27 mouse cellular contexts compared by ENCODE assay signal in the genomic region with DNA sequence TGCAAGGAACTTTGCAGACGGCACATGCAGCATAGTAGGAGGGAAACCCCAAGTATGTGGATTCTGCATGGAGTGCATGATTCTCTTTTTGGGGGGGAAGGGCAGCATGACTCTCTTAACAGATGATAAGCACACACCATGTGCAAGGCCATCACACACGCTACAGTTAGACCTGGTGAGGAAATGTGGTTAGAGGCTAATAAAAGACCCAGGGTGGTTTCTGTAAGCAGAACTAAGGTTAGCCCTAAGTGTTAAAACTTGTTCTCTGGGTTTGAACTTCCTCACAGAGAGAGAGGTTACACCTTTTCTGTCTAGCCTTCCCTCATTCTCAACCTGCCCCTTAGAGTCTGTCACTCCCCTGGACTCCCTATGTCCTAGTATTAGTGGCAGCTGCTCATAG. TPM values are rescaled to one million over a fixed set of nuclear protein-coding genes. Genes with fewer than 3 reads are reported as not detected.
DNase-seq lines count a peak whose midpoint lies in the region; ATAC-seq and TF ChIP-seq lines count a peak whose summit lies in the region.
"Had no signal": no experiment of that assay in that cellular context is flagged by ENCODE, and none has a peak within 500 bp of the region (broad histone marks: within the 10 kb centered on the region; RNA-seq: fewer than 3 reads in every experiment).

No protein-coding gene starts in this region.

- H3K27me3 ChIP-seq in lung, embryonic 16.5 days (ENCODE audit: control insufficient read depth, insufficient read depth, low read depth, low read length): peaks cover 69% of the 10 kb centered on the region
- peaks cover 66% of the 10 kb centered on the region for H3K27me3 ChIP-seq in liver, postnatal 0 days (ENCODE audit: insufficient read depth, low read length)
- H3K27me3 ChIP-seq in splenic B cell, adult 2 months (ENCODE audit: control insufficient read depth, insufficient read depth, low read length, poor library complexity, severe bottlenecking): peaks cover 3% of the 10 kb centered on the region; the same call in 1 of the 2 replicates
- H3K27me3 ChIP-seq in hindbrain, embryonic 14.5 days (ENCODE audit: control insufficient read depth, insufficient read depth, low read length): peaks cover 95% of the 10 kb centered on the region

- no peak for DNase-seq in lung, adult 18-20 months
- no peak for DNase-seq in liver, postnatal 0 days
- DNase-seq in splenic B cell, adult 2 months (ENCODE audit: low read depth, low spot score): peak; percentile 55
- DNase-seq in hindbrain, embryonic 14.5 days (ENCODE audit: low spot score): no peak
- DNase-seq in cerebellum, adult 18-20 months: no peak
- DNase-seq: adrenal gland, postnatal 10 days; cerebellum, adult 11 months; cerebellum, postnatal 25 days; gastrocnemius, adult 2 months; heart, postnatal 10 days; layer of hippocampus, adult 9-11 months had no signal

- no peak overlapping the region for H3K9ac ChIP-seq in lung, embryonic 16.5 days (ENCODE audit: low read length)
- no peak overlapping the region for H3K9ac ChIP-seq in liver, postnatal 0 days (replicated peaks)
- H3K9ac ChIP-seq in hindbrain, embryonic 14.5 days: no peak overlapping the region
- H3K9ac ChIP-seq: forebrain, embryonic 13.5 days; kidney, embryonic 15.5 days; limb, embryonic 13.5 days; midbrain, embryonic 15.5 days; stomach, embryonic 15.5 days had no signal

- ATAC-seq in lung, embryonic 16.5 days (ENCODE audit: low read depth): no peak
- ATAC-seq in common myeloid progenitor, adult 5-6 weeks (replicated peaks; ENCODE audit: low read depth, poor library complexity, severe bottlenecking): peak; percentile 49
- ATAC-seq in liver, postnatal 0 days: no peak
- no peak for ATAC-seq in hindbrain, embryonic 14.5 days (ENCODE audit: low FRiP score)
- ATAC-seq: forebrain, embryonic 13.5 days; intestine, postnatal 0 days; midbrain, embryonic 15.5 days had no signal

- no peak overlapping the region for H3K27ac ChIP-seq in lung, embryonic 16.5 days (ENCODE audit: low read length)
- no peak overlapping the region for H3K27ac ChIP-seq in liver, postnatal 0 days (ENCODE audit: low read depth)
- no peak overlapping the region for H3K27ac ChIP-seq in hindbrain, embryonic 14.5 days
- H3K27ac ChIP-seq: forebrain, embryonic 13.5 days; gastrocnemius, adult 2 months; heart, embryonic 10.5 days; kidney, embryonic 15.5 days; limb, embryonic 13.5 days; midbrain, embryonic 15.5 days; stomach, embryonic 15.5 days had no signal

- no peaks in the 10 kb centered on the region for H3K9me3 ChIP-seq in lung, embryonic 16.5 days (ENCODE audit: control insufficient read depth, low read length)
- H3K9me3 ChIP-seq in liver, postnatal 0 days (ENCODE audit: low read length): no peaks in the 10 kb centered on the region
- H3K9me3 ChIP-seq in hindbrain, embryonic 14.5 days (ENCODE audit: control insufficient read depth, low read length): no peaks in the 10 kb centered on the region
- H3K9me3 ChIP-seq: forebrain, embryonic 13.5 days; heart, embryonic 10.5 days; kidney, embryonic 15.5 days; limb, embryonic 13.5 days; midbrain, embryonic 15.5 days; stomach, embryonic 15.5 days had no signal

- no peaks in the 10 kb centered on the region for H3K36me3 ChIP-seq in lung, embryonic 16.5 days (ENCODE audit: control insufficient read depth, insufficient read depth, low read length)
- no peaks in the 10 kb centered on the region for H3K36me3 ChIP-seq in liver, postnatal 0 days (replicated peaks; ENCODE audit: insufficient read depth, low read length)
- H3K36me3 ChIP-seq in splenic B cell, adult 2 months (ENCODE audit: control insufficient read depth, insufficient read depth, low read length, poor library complexity, severe bottlenecking): no peaks in the 10 kb centered on the region
- H3K36me3 ChIP-seq in hindbrain, embryonic 14.5 days (replicated peaks; ENCODE audit: control insufficient read depth, insufficient read depth): no peaks in the 10 kb centered on the region
- H3K36me3 ChIP-seq: heart, embryonic 10.5 days; kidney, embryonic 15.5 days; limb, embryonic 13.5 days; midbrain, embryonic 15.5 days; stomach, embryonic 15.5 days had no signal

- H3K4me1 ChIP-seq in lung, embryonic 16.5 days (replicated peaks; ENCODE audit: control insufficient read depth, insufficient read depth, low read length): peaks cover 13% of the 10 kb centered on the region
- H3K4me1 ChIP-seq in liver, postnatal 0 days (ENCODE audit: insufficient read depth): peaks cover 18% of the 10 kb centered on the region
- H3K4me1 ChIP-seq in hindbrain, embryonic 14.5 days (replicated peaks; ENCODE audit: control insufficient read depth, insufficient read depth, low read length): peaks cover 10% of the 10 kb centered on the region

- no peak overlapping the region for H3K4me3 ChIP-seq in lung, embryonic 16.5 days (ENCODE audit: low read length)
- H3K4me3 ChIP-seq in liver, postnatal 0 days (ENCODE audit: low read depth, low read length): no peak overlapping the region
- no peak overlapping the region for H3K4me3 ChIP-seq in hindbrain, embryonic 14.5 days (replicated peaks; ENCODE audit: low read length)
- H3K4me3 ChIP-seq: forebrain, embryonic 13.5 days; gastrocnemius, adult 2 months; kidney, embryonic 15.5 days; limb, embryonic 13.5 days; midbrain, embryonic 15.5 days; stomach, embryonic 15.5 days had no signal

- WGBS in lung, embryonic 16.5 days: 57% methylated on average over 2 of the region's 2 CpGs
- 20% methylated on average over 2 of the region's 2 CpGs for WGBS in liver, postnatal 0 days (ENCODE audit: insufficient replicate concordance)
- WGBS in hindbrain, embryonic 14.5 days: 70% methylated on average over 2 of the region's 2 CpGs

- 0 out of 2 replicates have a peak overlapping the region, but pooled peaks have one; percentile 18 for H3K4me2 ChIP-seq in lung, embryonic 16.5 days (ENCODE audit: low read depth, low read length)
- peak overlapping the region; percentile 27; the same call in 1 of the 2 replicates for H3K4me2 ChIP-seq in liver, postnatal 0 days (ENCODE audit: low read depth, low read length)
- H3K4me2 ChIP-seq in hindbrain, embryonic 14.5 days (replicated peaks): no peak overlapping the region
- H3K4me2 ChIP-seq: forebrain, embryonic 13.5 days; kidney, embryonic 15.5 days; limb, embryonic 13.5 days; midbrain, embryonic 15.5 days; stomach, embryonic 15.5 days had no signal

- no peak for TF ChIP-seq CTCF in liver, postnatal 0 days (IDR thresholded peaks at IDR 0.05; ENCODE audit: low read depth)

- TF ChIP-seq EP300 in liver, postnatal 0 days (IDR thresholded peaks at IDR 0.05; ENCODE audit: low read depth): no peak

RNA-seq across cellular contexts. Expression of gene Prss16, which starts 8.2 kb away (rescaled TPM):
- polyA plus RNA-seq in lung, embryonic 16.5 days (2015; fragmentation: Nextera tagmentation; extraction: Ambion mirVana): 10.0 and 26.0 TPM in 2 replicates
- total RNA-seq in common myeloid progenitor, adult 5-6 weeks (2017): 0.73 and 5.5 TPM in 2 replicates
- 0.92 and 1.1 TPM in 2 replicates for polyA plus RNA-seq in liver, postnatal 0 days (2015; fragmentation: Nextera tagmentation; extraction: Ambion mirVana)
- not detected in 2 replicates for polyA plus RNA-seq in hindbrain, embryonic 14.5 days (2014; fragmentation: Nextera tagmentation; extraction: Ambion mirVana)
- total RNA-seq: adrenal gland, postnatal 10 days; gastrocnemius, adult 2 months; heart, postnatal 10 days had no signal
- polyA plus RNA-seq: forebrain, embryonic 13.5 days; midbrain, embryonic 15.5 days; neural tube, embryonic 14.5 days had no signal

RNA-seq across cellular contexts. Expression of gene Pom121l2, which starts 20.4 kb away (rescaled TPM):
- 0.16 and 0.18 TPM in 2 replicates for polyA plus RNA-seq in lung, embryonic 16.5 days (2015; fragmentation: Nextera tagmentation; extraction: Ambion mirVana)
- not detected in 2 replicates for total RNA-seq in common myeloid progenitor, adult 5-6 weeks (2017)
- not detected in 2 replicates for polyA plus RNA-seq in liver, postnatal 0 days (2015; fragmentation: Nextera tagmentation; extraction: Ambion mirVana)
- not detected in 2 replicates for polyA plus RNA-seq in hindbrain, embryonic 14.5 days (2014; fragmentation: Nextera tagmentation; extraction: Ambion mirVana)
- total RNA-seq: adrenal gland, postnatal 10 days; gastrocnemius, adult 2 months; heart, postnatal 10 days; left cerebral cortex, adult 18-20 months; left cerebral cortex, postnatal 25 days; megakaryocyte-erythroid progenitor cell, adult 5-6 weeks had no signal
- polyA plus RNA-seq: C2C12; forebrain, embryonic 13.5 days; frontal cortex, adult 2 months; intestine, postnatal 0 days; lung, postnatal 0 days; midbrain, embryonic 15.5 days; neural tube, embryonic 14.5 days had no signal

RNA-seq across cellular contexts. Expression of gene Hist1h2ah, which starts 34.0 kb away (rescaled TPM):
- 2.3 and 15.3 TPM in 2 replicates for polyA plus RNA-seq in lung, embryonic 16.5 days (2015; fragmentation: Nextera tagmentation; extraction: Ambion mirVana)
- total RNA-seq in common myeloid progenitor, adult 5-6 weeks (2017): 208 and 989 TPM in 2 replicates
- 8.6 and 9.9 TPM in 2 replicates for polyA plus RNA-seq in liver, postnatal 0 days (2015; fragmentation: Nextera tagmentation; extraction: Ambion mirVana)
- polyA plus RNA-seq in hindbrain, embryonic 14.5 days (2014; fragmentation: Nextera tagmentation; extraction: Ambion mirVana): 8.0 TPM in 1 of 2 replicates, not detected in the other
- polyA plus RNA-seq: frontal cortex, adult 2 months; midbrain, embryonic 15.5 days; neural tube, embryonic 14.5 days had no signal

RNA-seq across cellular contexts. Expression of gene Hist1h2bk, which starts 34.3 kb away (rescaled TPM):
- polyA plus RNA-seq in lung, embryonic 16.5 days (2015; fragmentation: Nextera tagmentation; extraction: Ambion mirVana): 6.6 and 7.3 TPM in 2 replicates
- 1,449 and 1,731 TPM in 2 replicates for total RNA-seq in common myeloid progenitor, adult 5-6 weeks (2017)
- 1.7 and 2.2 TPM in 2 replicates for polyA plus RNA-seq in liver, postnatal 0 days (2015; fragmentation: Nextera tagmentation; extraction: Ambion mirVana)
- 1.5 and 1.6 TPM in 2 replicates for polyA plus RNA-seq in hindbrain, embryonic 14.5 days (2014; fragmentation: Nextera tagmentation; extraction: Ambion mirVana)
- polyA plus RNA-seq: neural tube, embryonic 14.5 days had no signal

RNA-seq across cellular contexts. Expression of gene Hist1h4i, which starts 39.8 kb away (rescaled TPM):
- 23.6 and 24.3 TPM in 2 replicates for polyA plus RNA-seq in lung, embryonic 16.5 days (2015; fragmentation: Nextera tagmentation; extraction: Ambion mirVana)
- total RNA-seq in common myeloid progenitor, adult 5-6 weeks (2017): 106 and 144 TPM in 2 replicates
- 18.0 and 18.3 TPM in 2 replicates for polyA plus RNA-seq in liver, postnatal 0 days (2015; fragmentation: Nextera tagmentation; extraction: Ambion mirVana)
- polyA plus RNA-seq in hindbrain, embryonic 14.5 days (2014; fragmentation: Nextera tagmentation; extraction: Ambion mirVana): 6.0 and 6.2 TPM in 2 replicates
